Comparison of ENCODE assay signal across 22 mouse cellular contexts in the genomic region with DNA sequence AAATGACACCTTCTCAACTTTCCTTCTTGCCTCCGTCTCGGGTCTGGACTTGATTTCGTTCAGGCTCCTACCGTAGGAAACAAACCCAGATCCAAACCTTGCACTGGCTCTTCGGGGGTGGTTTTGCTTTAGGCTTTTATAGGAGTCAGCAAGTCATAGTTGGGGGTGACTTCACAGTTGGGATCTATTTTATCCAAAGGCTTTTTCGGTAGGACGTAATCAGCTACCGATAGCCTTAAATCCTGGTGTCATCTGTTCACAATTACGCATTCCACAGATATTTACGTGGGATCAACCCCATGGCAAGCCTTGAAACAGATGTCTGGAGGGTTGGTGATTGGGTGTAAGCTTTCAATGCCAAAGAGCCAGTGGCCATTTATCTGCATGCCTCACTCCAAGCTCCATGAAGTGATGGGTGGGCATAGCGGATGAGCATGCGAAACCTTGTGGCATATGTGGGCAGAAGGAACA. TPM values are rescaled to one million over a fixed set of nuclear protein-coding genes. Genes with fewer than 3 reads are reported as not detected.
DNase-seq lines count a peak whose midpoint lies in the region; ATAC-seq and TF ChIP-seq lines count a peak whose summit lies in the region.
"Had no signal": no experiment of that assay in that cellular context is flagged by ENCODE, and none has a peak within 500 bp of the region (broad histone marks: within the 10 kb centered on the region; RNA-seq: fewer than 3 reads in every experiment).

No protein-coding gene starts in this region.

- 47% methylated on average over 12 of the region's 12 CpGs for WGBS in embryonic facial prominence, embryonic 11.5 days

- no peaks in the 10 kb centered on the region for H3K4me1 ChIP-seq in embryonic facial prominence, embryonic 11.5 days (ENCODE audit: control insufficient read depth, insufficient read depth, low read length)
- H3K4me1 ChIP-seq: kidney, embryonic 15.5 days; midbrain, embryonic 15.5 days had no signal

- H3K27me3 ChIP-seq in embryonic facial prominence, embryonic 11.5 days (ENCODE audit: control insufficient read depth, insufficient read depth, low read length): no peaks in the 10 kb centered on the region
- H3K27me3 ChIP-seq: heart, embryonic 15.5 days; lung, embryonic 15.5 days; midbrain, embryonic 15.5 days had no signal

- ATAC-seq in embryonic facial prominence, embryonic 11.5 days (replicated peaks; ENCODE audit: insufficient number of reproducible peaks, low FRiP score, low TSS enrichment, low read depth): peak; percentile 29; the same call in 1 of the 2 replicates
- no peak for ATAC-seq in megakaryocyte, adult 5-6 weeks (ENCODE audit: poor library complexity, severe bottlenecking)
- ATAC-seq: hindbrain, embryonic 16.5 days; intestine, postnatal 0 days; midbrain, embryonic 15.5 days had no signal

- H3K9me3 ChIP-seq in embryonic facial prominence, embryonic 11.5 days (replicated peaks; ENCODE audit: control insufficient read depth, low read length): no peaks in the 10 kb centered on the region
- H3K9me3 ChIP-seq: heart, embryonic 15.5 days; kidney, embryonic 15.5 days; lung, embryonic 15.5 days; midbrain, embryonic 15.5 days had no signal

- H3K27ac ChIP-seq in layer of hippocampus, adult 2 months: peak overlapping the region; percentile 74; the same call in 1 of the 2 replicates
- H3K27ac ChIP-seq in embryonic facial prominence, embryonic 11.5 days (replicated peaks; ENCODE audit: low read depth, low read length): no peak overlapping the region
- H3K27ac ChIP-seq: heart, adult 2 months; heart, embryonic 15.5 days; kidney, embryonic 15.5 days; liver, embryonic 14.5 days; lung, embryonic 15.5 days; macrophage; midbrain, embryonic 15.5 days had no signal

- no peak overlapping the region for H3K9ac ChIP-seq in embryonic facial prominence, embryonic 11.5 days (replicated peaks; ENCODE audit: low read length)
- H3K9ac ChIP-seq: heart, embryonic 15.5 days; kidney, embryonic 15.5 days; liver, embryonic 14.5 days; lung, embryonic 15.5 days; midbrain, embryonic 15.5 days had no signal

- intact Hi-C loops in left cerebral cortex, postnatal 4 days (cut with DNase I): no loop called here

- H3K4me2 ChIP-seq in embryonic facial prominence, embryonic 11.5 days (ENCODE audit: low read depth, low read length): no peak overlapping the region; the same call in 1 of the 2 replicates
- H3K4me2 ChIP-seq: heart, embryonic 15.5 days; kidney, embryonic 15.5 days; lung, embryonic 15.5 days; midbrain, embryonic 15.5 days had no signal

- no peak for TF ChIP-seq CTCF in layer of hippocampus, adult 2 months (conservative IDR thresholded peaks at IDR 0.05)

- no peak for DNase-seq in layer of hippocampus, adult 2 months (ENCODE audit: low spot score in 2 of 2)
- DNase-seq in layer of hippocampus, postnatal 14 days (ENCODE audit: low spot score in 2 of 2): no peak
- peak; percentile 88 for DNase-seq in embryonic facial prominence, embryonic 11.5 days (ENCODE audit: low spot score)
- DNase-seq in hindlimb bud, embryonic 11.5 days (ENCODE audit: extremely low spot score, low read depth, low spot score): peak; percentile 70
- DNase-seq in mesoderm, embryonic 11.5 days (ENCODE audit: low read depth, low spot score): peak; percentile 49
- DNase-seq in right cerebral cortex, postnatal 14 days: no peak
- DNase-seq in left cerebral cortex, postnatal 4 days: no peak
- DNase-seq: adrenal gland, adult 2 months; cerebellum, adult 8-10 months; heart, postnatal 4 days; kidney, postnatal 4 days had no signal

- no peaks in the 10 kb centered on the region for H3K36me3 ChIP-seq in embryonic facial prominence, embryonic 11.5 days (replicated peaks; ENCODE audit: control insufficient read depth, insufficient read depth, low read depth, low read length)
- H3K36me3 ChIP-seq: heart, embryonic 15.5 days; kidney, embryonic 15.5 days; lung, embryonic 15.5 days; midbrain, embryonic 15.5 days had no signal

- no peak overlapping the region for H3K4me3 ChIP-seq in layer of hippocampus, adult 2 months
- H3K4me3 ChIP-seq in embryonic facial prominence, embryonic 11.5 days (ENCODE audit: low read depth, low read length): no peak overlapping the region
- H3K4me3 ChIP-seq: heart, adult 2 months; heart, embryonic 15.5 days; kidney, embryonic 15.5 days; lung, embryonic 15.5 days; midbrain, embryonic 15.5 days had no signal

RNA-seq across cellular contexts. Expression of gene Fam20a, which starts 6.7 kb away (rescaled TPM):
- total RNA-seq in layer of hippocampus, adult 2 months (2021): 10 to 100 TPM; 13.6 to 16.1 TPM
- 10 to 100 TPM; 18.7 to 21.0 TPM for total RNA-seq in layer of hippocampus, postnatal 14 days (2021)
- polyA plus RNA-seq in embryonic facial prominence, embryonic 11.5 days (2014; fragmentation: Nextera tagmentation; extraction: Ambion mirVana): 1.3 and 2.9 TPM in 2 replicates
- total RNA-seq in megakaryocyte, adult 5-6 weeks (2015): not detected in 2 replicates
- total RNA-seq in megakaryocyte, adult 5-6 weeks (2017): 0.04 and 0.33 TPM in 2 replicates
- total RNA-seq in left cerebral cortex, postnatal 4 days (2021): 1 to 10 TPM; 6.4 to 6.7 TPM
- total RNA-seq: common myeloid progenitor, adult 5-6 weeks had no signal
- polyA plus RNA-seq: macrophage had no signal

Comparison
In these comparisons a context has a peak if more than half of its experiments do, and no peak if none do; other contexts are left out.
1. DNase-seq: peak in embryonic facial prominence, embryonic 11.5 days (single experiment), hindlimb bud, embryonic 11.5 days (single experiment) and mesoderm, embryonic 11.5 days (single experiment); none in layer of hippocampus, adult 2 months (0 of 2), layer of hippocampus, postnatal 14 days (0 of 2), right cerebral cortex, postnatal 14 days (single experiment) and left cerebral cortex, postnatal 4 days (single experiment).
2. RNA of gene Fam20a, which starts 6.7 kb away (total RNA-seq): 18.7 to 21.0 TPM in layer of hippocampus, postnatal 14 days, 13.6 to 16.1 TPM in layer of hippocampus, adult 2 months and 6.4 to 6.7 TPM in left cerebral cortex, postnatal 4 days; 0.04 to 0.33 TPM in megakaryocyte, adult 5-6 weeks; every median in the first group is over 4 times any median in the second.